Mouse (Mus musculus): ENCODE data around the gene Stard5. TPM values are rescaled to one million over a fixed set of nuclear protein-coding genes. Genes with fewer than 3 reads are reported as not detected.

The Stard5 gene
- polyA plus RNA-seq (2015; fragmentation: Nextera tagmentation; extraction: Ambion mirVana) = 24.3 and 27.0 TPM in 2 replicates

GRCm38 (mm10) chr7:83631828-83632681, at the start of gene Stard5:
Gene Stard5, plus strand, starts transcription at chr7:83631959.
- H3K4me2 ChIP-seq = peak within 1 kb of the TSS; percentile 74
- peaks cover 31% of the 10 kb centered on the region for H3K4me1 ChIP-seq
- peaks cover 10% of the 10 kb centered on the region; the same call in 1 of the 2 replicates for H3K36me3 ChIP-seq
- H3K9ac ChIP-seq = peak within 1 kb of the TSS; percentile 74
- peak; percentile 98 for ATAC-seq (replicated peaks; ENCODE audit: low FRiP score)
- H3K27ac ChIP-seq = peak within 1 kb of the TSS; percentile 78
- H3K9me3 ChIP-seq (replicated peaks) = no peaks in the 10 kb centered on the region
- peak within 1 kb of the TSS; percentile 64 for H3K4me3 ChIP-seq (replicated peaks)
- no peaks in the 10 kb centered on the region for H3K27me3 ChIP-seq
- WGBS = under 1% methylated on average over 35 of the region's 35 CpGs

GRCm38 (mm10) chr7:83584639-83585471, 46.9 kb upstream of the Stard5 start, which contains the start of gene Tmc3:
Gene Tmc3, plus strand, starts transcription at chr7:83584927.
- 31% methylated on average over 11 of the region's 11 CpGs for WGBS
- Histone ChIP-seq H3K4me1 (peaks cover 18% of the 10 kb centered on the region), H3K4me2 (peak within 1 kb of the TSS; percentile 25; the same call in 1 of the 2 replicates), H3K9ac (no peak within 1 kb of the TSS), H3K27ac (peak within 1 kb of the TSS; percentile 60), H3K9me3 (replicated peaks) (no peaks in the 10 kb centered on the region), H3K4me3 (replicated peaks) (no peak within 1 kb of the TSS), H3K36me3 (no peaks in the 10 kb centered on the region), H3K27me3 (no peaks in the 10 kb centered on the region)
- ATAC-seq (replicated peaks; ENCODE audit: low FRiP score) = peak; percentile 49; the same call in 1 of the 2 replicates

GRCm38 (mm10) chr7:83594056-83594455, 37.7 kb upstream of the Stard5 start:
- Histone ChIP-seq H3K4me2 (no peak overlapping the region), H3K36me3 (no peaks in the 10 kb centered on the region), H3K9ac (no peak overlapping the region), H3K27ac (no peak overlapping the region), H3K9me3 (replicated peaks) (no peaks in the 10 kb centered on the region), H3K4me1 (no peaks in the 10 kb centered on the region), H3K27me3 (no peaks in the 10 kb centered on the region), H3K4me3 (replicated peaks) (no peak overlapping the region)
- 76% methylated on average over 3 of the region's 3 CpGs for WGBS
- no peak for ATAC-seq (replicated peaks; ENCODE audit: low FRiP score)

GRCm38 (mm10) chr7:83597063-83597462, 34.7 kb upstream of the Stard5 start:
- Histone ChIP-seq H3K27me3 (no peaks in the 10 kb centered on the region), H3K4me3 (replicated peaks) (no peak overlapping the region), H3K9me3 (replicated peaks) (no peaks in the 10 kb centered on the region), H3K4me2 (no peak overlapping the region), H3K4me1 (no peaks in the 10 kb centered on the region), H3K9ac (no peak overlapping the region), H3K27ac (no peak overlapping the region), H3K36me3 (no peaks in the 10 kb centered on the region)
- 92% methylated on average over 3 of the region's 3 CpGs for WGBS
- ATAC-seq (replicated peaks; ENCODE audit: low FRiP score) = no peak

GRCm38 (mm10) chr7:83598997-83599912, 32.5 kb upstream of the Stard5 start:
- Histone ChIP-seq H3K9me3 (replicated peaks) (no peaks in the 10 kb centered on the region), H3K9ac (no peak overlapping the region), H3K4me1 (no peaks in the 10 kb centered on the region), H3K27me3 (no peaks in the 10 kb centered on the region), H3K27ac (no peak overlapping the region), H3K4me2 (no peak overlapping the region), H3K4me3 (replicated peaks) (no peak overlapping the region), H3K36me3 (no peaks in the 10 kb centered on the region)
- no peak for ATAC-seq (replicated peaks; ENCODE audit: low FRiP score)
- 88% methylated on average over 13 of the region's 13 CpGs for WGBS

GRCm38 (mm10) chr7:83599913-83600286, 31.9 kb upstream of the Stard5 start:
- no peak overlapping the region for H3K27ac ChIP-seq
- H3K4me1 ChIP-seq = no peaks in the 10 kb centered on the region
- H3K9ac ChIP-seq = no peak overlapping the region
- no peaks in the 10 kb centered on the region for H3K36me3 ChIP-seq
- H3K9me3 ChIP-seq (replicated peaks) = no peaks in the 10 kb centered on the region
- no peak for ATAC-seq (replicated peaks; ENCODE audit: low FRiP score)
- H3K4me2 ChIP-seq = no peak overlapping the region
- 65% methylated on average over 8 of the region's 8 CpGs for WGBS
- no peaks in the 10 kb centered on the region for H3K27me3 ChIP-seq
- no peak overlapping the region for H3K4me3 ChIP-seq (replicated peaks)

- Histone ChIP-seq H3K27ac (no peak overlapping the region), H3K27me3 (no peaks in the 10 kb centered on the region), H3K9ac (no peak overlapping the region), H3K36me3 (no peaks in the 10 kb centered on the region), H3K4me1 (no peaks in the 10 kb centered on the region), H3K9me3 (replicated peaks) (no peaks in the 10 kb centered on the region), H3K4me2 (no peak overlapping the region), H3K4me3 (replicated peaks) (no peak overlapping the region)
- ATAC-seq (replicated peaks; ENCODE audit: low FRiP score) = no peak
- 95% methylated on average over 7 of the region's 7 CpGs for whole genome bisulfite sequencing
These were observed 27.4 kb upstream of the Stard5 start for GRCm38 (mm10) chr7:83604180-83604944.

- Histone ChIP-seq H3K27me3 (no peaks in the 10 kb centered on the region), H3K4me3 (replicated peaks) (no peak overlapping the region), H3K4me2 (no peak overlapping the region), H3K27ac (no peak overlapping the region), H3K36me3 (no peaks in the 10 kb centered on the region), H3K4me1 (no peaks in the 10 kb centered on the region), H3K9ac (no peak overlapping the region), H3K9me3 (replicated peaks) (no peaks in the 10 kb centered on the region)
- no peak for ATAC-seq (replicated peaks; ENCODE audit: low FRiP score)
- WGBS = 95% methylated on average over 2 of the region's 2 CpGs
These were observed 25.0 kb upstream of the Stard5 start for GRCm38 (mm10) chr7:83606796-83607195.

- Histone ChIP-seq H3K4me3 (replicated peaks) (no peak overlapping the region), H3K4me2 (no peak overlapping the region), H3K4me1 (no peaks in the 10 kb centered on the region), H3K9ac (no peak overlapping the region), H3K9me3 (replicated peaks) (no peaks in the 10 kb centered on the region), H3K27ac (no peak overlapping the region), H3K27me3 (no peaks in the 10 kb centered on the region), H3K36me3 (no peaks in the 10 kb centered on the region)
- 95% methylated on average over 4 of the region's 4 CpGs for WGBS
- ATAC-seq (replicated peaks; ENCODE audit: low FRiP score) = no peak
These were observed 21.9 kb upstream of the Stard5 start for GRCm38 (mm10) chr7:83609891-83610290.

- peaks cover 5% of the 10 kb centered on the region for H3K4me1 ChIP-seq
- H3K36me3 ChIP-seq = no peaks in the 10 kb centered on the region
- no peak overlapping the region for H3K4me2 ChIP-seq
- whole genome bisulfite sequencing = 72% methylated on average over 1 of the region's 1 CpGs
- H3K9me3 ChIP-seq (replicated peaks) = no peaks in the 10 kb centered on the region
- ATAC-seq (replicated peaks; ENCODE audit: low FRiP score) = no peak
- H3K27ac ChIP-seq = no peak overlapping the region
- no peaks in the 10 kb centered on the region for H3K27me3 ChIP-seq
- no peak overlapping the region for H3K9ac ChIP-seq
- no peak overlapping the region for H3K4me3 ChIP-seq (replicated peaks)
These were observed 19.9 kb upstream of the Stard5 start for GRCm38 (mm10) chr7:83611886-83612285.

GRCm38 (mm10) chr7:83615272-83615671, 16.5 kb upstream of the Stard5 start:
- ATAC-seq (replicated peaks; ENCODE audit: low FRiP score) = no peak
- H3K4me3 ChIP-seq (replicated peaks) = no peak overlapping the region
- H3K4me1 ChIP-seq = peaks cover 11% of the 10 kb centered on the region
- H3K4me2 ChIP-seq = no peak overlapping the region
- no peak overlapping the region for H3K9ac ChIP-seq
- H3K36me3 ChIP-seq = no peaks in the 10 kb centered on the region
- H3K9me3 ChIP-seq (replicated peaks) = no peaks in the 10 kb centered on the region
- H3K27me3 ChIP-seq = no peaks in the 10 kb centered on the region
- H3K27ac ChIP-seq = no peak overlapping the region
- 96% methylated on average over 3 of the region's 3 CpGs for WGBS

Data from kidney, embryonic 15.5 days (tissue).